Mouse (Mus musculus) v-Abl transformed pro-B cells (cell line): ENCODE data around the gene Rundc3a.
"Not testable (repeated sequence)": the region's sequence is repeated elsewhere in the genome, so short reads cannot be mapped to it uniquely, and the experiment has no call there.

ENCODE experiments used
- in situ Hi-C, 2 experiments: fragments of 400-800 bp; cut with MboI; formaldehyde crosslinking; loops; one replicate each; pipeline ENCODE4 v1.15.1; 2025; ENCODE audit not compliant: unreplicated experiment in 2 of 2

The Rundc3a gene

GRCm38 (mm10) chr11:102389436-102389835 is 3.8 kb upstream of the Rundc3a start:
- in situ Hi-C loops = not testable (repeated sequence)

- in situ Hi-C loops = no loop called here
Measured at GRCm38 (mm10) chr11:102392441-102393237, 564 bp upstream of the Rundc3a start.

- in situ Hi-C loops = no loop called here
Measured at GRCm38 (mm10) chr11:102393719-102394420, 667 bp downstream of the Rundc3a start.

GRCm38 (mm10) chr11:102394421-102395124 is 1.4 kb downstream of the Rundc3a start:
- in situ Hi-C loops = no loop called here

GRCm38 (mm10) chr11:102395250-102395649 is 2.0 kb downstream of the Rundc3a start:
- in situ Hi-C loops = no loop called here

GRCm38 (mm10) chr11:102396263-102396662 is 3.1 kb downstream of the Rundc3a start:
- in situ Hi-C loops = no loop called here

- in situ Hi-C loops = no loop called here
Measured at GRCm38 (mm10) chr11:102396671-102397141, 3.5 kb downstream of the Rundc3a start.

GRCm38 (mm10) chr11:102398007-102398825 is 5.0 kb downstream of the Rundc3a start:
- in situ Hi-C loops = no loop called here

GRCm38 (mm10) chr11:102399107-102399506 is 5.9 kb downstream of the Rundc3a start:
- in situ Hi-C loops = no loop called here

- in situ Hi-C loops = no loop called here
Measured at GRCm38 (mm10) chr11:102399610-102400072, 6.4 kb downstream of the Rundc3a start.

GRCm38 (mm10) chr11:102400513-102401084 is 7.4 kb downstream of the Rundc3a start:
- in situ Hi-C loops = no loop called here

GRCm38 (mm10) chr11:102401898-102402500 is 8.8 kb downstream of the Rundc3a start:
- in situ Hi-C loops = no loop called here

GRCm38 (mm10) chr11:102403657-102404056 is 10.5 kb downstream of the Rundc3a start:
- in situ Hi-C loops = no loop called here

GRCm38 (mm10) chr11:102404161-102405010 is 11.2 kb downstream of the Rundc3a start:
- in situ Hi-C loops = no loop called here

GRCm38 (mm10) chr11:102405544-102406285 is 12.5 kb downstream of the Rundc3a start:
- in situ Hi-C loops = no loop called here

GRCm38 (mm10) chr11:102406401-102406800 is 13.2 kb downstream of the Rundc3a start:
- in situ Hi-C loops = no loop called here

- in situ Hi-C loops = no loop called here
Measured at GRCm38 (mm10) chr11:102406900-102407833, 14.0 kb downstream of the Rundc3a start.
